ENCODE assay signal across 9 mouse cellular contexts in the genomic region with DNA sequence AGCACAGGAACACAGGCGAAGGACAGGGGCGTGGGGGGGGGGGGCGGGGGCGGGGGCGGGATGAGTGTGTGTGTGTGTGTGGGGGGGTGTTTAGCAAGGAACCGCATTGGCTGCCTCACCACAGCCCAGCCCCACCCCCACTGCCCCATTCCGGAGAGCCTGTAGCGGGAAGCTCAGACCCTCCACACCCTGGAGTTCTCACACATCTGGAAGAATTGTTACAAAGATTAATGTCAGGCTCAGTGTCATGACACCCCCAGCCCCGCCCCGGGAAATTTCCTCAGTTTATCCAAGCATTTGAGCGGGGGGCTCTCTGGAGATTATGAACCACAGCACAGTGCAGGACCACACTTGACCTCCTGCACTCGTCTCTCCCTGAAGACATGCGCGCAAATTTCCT.
DNase-seq lines count a peak whose midpoint lies in the region; ATAC-seq and TF ChIP-seq lines count a peak whose summit lies in the region.
"Had no signal": no experiment of that assay in that cellular context is flagged by ENCODE, and none has a peak within 500 bp of the region (broad histone marks: within the 10 kb centered on the region; RNA-seq: fewer than 3 reads in every experiment).

No protein-coding gene starts in this region.

- TF ChIP-seq CTCF in cerebellum, adult 2 months (IDR thresholded peaks at IDR 0.05; ENCODE audit: borderline replicate concordance, insufficient read depth, low read depth, low read length): no peak

- H3K9me3 ChIP-seq in kidney, embryonic 16.5 days (ENCODE audit: low read length): peaks cover 5% of the 10 kb centered on the region; the same call in 1 of the 2 replicates
- no peaks in the 10 kb centered on the region for H3K9me3 ChIP-seq in embryonic facial prominence, embryonic 11.5 days (replicated peaks; ENCODE audit: control insufficient read depth, low read length)
- H3K9me3 ChIP-seq in hindbrain, embryonic 15.5 days: no peaks in the 10 kb centered on the region

- peaks cover 6% of the 10 kb centered on the region for H3K4me1 ChIP-seq in kidney, embryonic 16.5 days (ENCODE audit: insufficient read depth, low read length)
- H3K4me1 ChIP-seq in embryonic facial prominence, embryonic 11.5 days (ENCODE audit: control insufficient read depth, insufficient read depth, low read length): peaks cover 4% of the 10 kb centered on the region; the same call in 1 of the 2 replicates
- H3K4me1 ChIP-seq in hindbrain, embryonic 15.5 days (replicated peaks): peaks cover 7% of the 10 kb centered on the region
- no peaks in the 10 kb centered on the region for H3K4me1 ChIP-seq in cerebellum, adult 2 months (ENCODE audit: control insufficient read depth, insufficient read depth, low read length)

- no peak overlapping the region for H3K27ac ChIP-seq in kidney, embryonic 16.5 days (ENCODE audit: low read length)
- no peak overlapping the region for H3K27ac ChIP-seq in embryonic facial prominence, embryonic 11.5 days (replicated peaks; ENCODE audit: low read depth, low read length)
- no peak overlapping the region for H3K27ac ChIP-seq in hindbrain, embryonic 15.5 days (replicated peaks)
- no peak overlapping the region for H3K27ac ChIP-seq in cerebellum, adult 2 months (ENCODE audit: insufficient read depth, low read length)

- no peak for DNase-seq in kidney, adult 18-20 months
- peak; percentile 58 for DNase-seq in embryonic facial prominence, embryonic 11.5 days (ENCODE audit: low spot score)
- peak; percentile 58 for DNase-seq in neural tube, embryonic 10.5 days (ENCODE audit: extremely low spot score, low spot score)
- no peak for DNase-seq in urinary bladder, postnatal 14 days (ENCODE audit: low spot score)
- DNase-seq in layer of hippocampus, adult 18-20 months (ENCODE audit: low spot score in 2 of 2): no peak
- no peak for DNase-seq in cerebellum, adult 2 months
- DNase-seq: heart, postnatal 4 days had no signal

- no peaks in the 10 kb centered on the region for H3K36me3 ChIP-seq in kidney, embryonic 16.5 days (ENCODE audit: insufficient read depth, low read length)
- H3K36me3 ChIP-seq in embryonic facial prominence, embryonic 11.5 days (replicated peaks; ENCODE audit: control insufficient read depth, insufficient read depth, low read depth, low read length): no peaks in the 10 kb centered on the region
- H3K36me3 ChIP-seq in hindbrain, embryonic 15.5 days: no peaks in the 10 kb centered on the region

- no peak for TF ChIP-seq POLR2A in cerebellum, adult 2 months (IDR thresholded peaks at IDR 0.05; ENCODE audit: borderline replicate concordance, insufficient read depth, low read length)

- 5% methylated on average over 14 of the region's 14 CpGs for WGBS in kidney, embryonic 16.5 days
- WGBS in embryonic facial prominence, embryonic 11.5 days: 6% methylated on average over 14 of the region's 14 CpGs
- WGBS in hindbrain, embryonic 15.5 days: 19% methylated on average over 14 of the region's 14 CpGs
- WGBS in cerebellum, adult 2 months: 35% methylated on average over 14 of the region's 14 CpGs

- H3K9ac ChIP-seq in kidney, embryonic 16.5 days (replicated peaks; ENCODE audit: low read length): no peak overlapping the region
- no peak overlapping the region for H3K9ac ChIP-seq in embryonic facial prominence, embryonic 11.5 days (replicated peaks; ENCODE audit: low read length)
- H3K9ac ChIP-seq in hindbrain, embryonic 15.5 days: no peak overlapping the region

- ATAC-seq in kidney, embryonic 16.5 days (ENCODE audit: low FRiP score, low TSS enrichment): peak; percentile 49; the same call in 1 of the 2 replicates
- peak; percentile 68 for ATAC-seq in embryonic facial prominence, embryonic 11.5 days (replicated peaks; ENCODE audit: insufficient number of reproducible peaks, low FRiP score, low TSS enrichment, low read depth)
- peak; percentile 34 for ATAC-seq in hindbrain, embryonic 15.5 days (ENCODE audit: low FRiP score, low read depth)

- peak overlapping the region; percentile 26; the same call in 1 of the 2 replicates for H3K4me2 ChIP-seq in kidney, embryonic 16.5 days (replicated peaks; ENCODE audit: low read depth, low read length)
- peak overlapping the region; percentile 23 for H3K4me2 ChIP-seq in embryonic facial prominence, embryonic 11.5 days (ENCODE audit: low read depth, low read length)
- peak overlapping the region; percentile 42 for H3K4me2 ChIP-seq in hindbrain, embryonic 15.5 days

- no peaks in the 10 kb centered on the region for H3K27me3 ChIP-seq in kidney, embryonic 16.5 days (ENCODE audit: insufficient read depth, low read length)
- H3K27me3 ChIP-seq in embryonic facial prominence, embryonic 11.5 days (ENCODE audit: control insufficient read depth, insufficient read depth, low read length): 0 out of 2 replicates have a peak, but pooled peaks cover 2% of the 10 kb centered on the region
- H3K27me3 ChIP-seq in hindbrain, embryonic 15.5 days: no peaks in the 10 kb centered on the region
- H3K27me3 ChIP-seq in cerebellum, adult 2 months (ENCODE audit: control insufficient read depth, insufficient read depth, low read length): no peaks in the 10 kb centered on the region

- 0 out of 2 replicates have a peak overlapping the region, but pooled peaks have one; percentile 9 for H3K4me3 ChIP-seq in kidney, embryonic 16.5 days (ENCODE audit: low read length)
- no peak overlapping the region for H3K4me3 ChIP-seq in embryonic facial prominence, embryonic 11.5 days (ENCODE audit: low read depth, low read length)
- H3K4me3 ChIP-seq in hindbrain, embryonic 15.5 days: no peak overlapping the region
- H3K4me3 ChIP-seq in cerebellum, adult 2 months (replicated peaks; ENCODE audit: insufficient read depth, low read depth, low read length): no peak overlapping the region

Comparison
In these comparisons a context has a peak if more than half of its experiments do, and no peak if none do; other contexts are left out.
1. DNase-seq: peak in embryonic facial prominence, embryonic 11.5 days (single experiment) and neural tube, embryonic 10.5 days (single experiment); none in kidney, adult 18-20 months (single experiment), urinary bladder, postnatal 14 days (single experiment), layer of hippocampus, adult 18-20 months (0 of 2) and cerebellum, adult 2 months (0 of 2).
2. Peak in every context shown above with its lines, with median percentiles within 50 percentile points of each other: ATAC-seq and H3K4me2 ChIP-seq.